Mouse (Mus musculus): ENCODE results near the gene Map4.
"Not testable (repeated sequence)": the region's sequence is repeated elsewhere in the genome, so short reads cannot be mapped to it uniquely, and the experiment has no call there.

The Map4 gene

DNA sequence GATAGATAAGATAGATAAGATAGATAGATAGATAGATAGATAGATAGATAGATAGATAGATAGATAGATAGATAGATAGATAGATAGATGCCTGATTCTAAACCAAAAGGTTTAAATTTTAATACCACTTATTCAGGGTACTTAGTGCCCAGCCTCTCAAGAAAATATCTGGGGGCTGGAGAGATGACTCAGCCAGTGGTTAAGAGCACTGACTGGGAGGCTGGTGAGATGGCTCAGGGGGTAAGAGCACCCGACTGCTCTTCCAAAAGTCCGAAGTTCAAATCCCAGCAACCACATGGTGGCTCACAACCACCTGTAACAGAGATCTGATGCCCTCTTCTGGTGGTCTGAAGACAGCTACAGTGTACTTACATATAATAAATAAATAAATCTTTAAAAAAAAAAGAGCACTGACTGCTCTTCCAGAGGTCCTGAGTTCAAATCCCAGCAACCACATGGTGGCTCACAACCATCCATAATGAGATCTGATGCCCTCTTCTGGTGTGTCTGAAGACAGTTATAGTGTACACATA lies 192.8 kb downstream of the Map4 start:
- in situ Hi-C loops (cut with MboI) = not testable (repeated sequence)

DNA sequence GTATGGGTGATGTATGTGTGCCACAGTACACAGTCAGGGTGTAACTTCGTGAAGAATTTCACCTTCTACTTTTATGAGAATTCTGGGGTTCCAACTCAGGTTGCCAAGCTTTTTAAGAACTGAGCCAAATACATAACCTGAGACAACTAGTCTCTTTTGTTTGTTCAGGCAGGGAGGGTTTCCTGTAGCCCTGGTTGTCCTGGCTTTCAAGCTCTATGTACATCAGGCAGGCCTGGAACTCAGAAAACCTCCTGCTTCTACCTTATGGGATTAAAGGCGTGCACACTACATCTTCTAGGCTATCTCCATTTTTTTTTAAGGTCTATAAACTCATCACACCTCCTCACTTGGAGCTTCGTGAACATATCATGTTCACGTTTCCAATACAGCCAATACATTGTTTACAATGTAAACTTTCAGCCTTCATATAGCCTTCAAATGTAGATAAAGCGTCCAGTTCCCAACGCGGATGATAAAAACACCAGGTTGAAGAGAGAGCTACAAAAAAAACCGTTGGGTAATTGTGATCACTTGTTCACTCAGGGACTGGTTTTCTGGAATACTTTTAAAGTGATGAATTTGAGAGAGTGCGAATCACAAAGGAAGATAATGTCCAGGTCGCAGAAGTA lies 199.8 kb downstream of the Map4 start:
- in situ Hi-C loops (cut with MboI) = no loop called here

DNA sequence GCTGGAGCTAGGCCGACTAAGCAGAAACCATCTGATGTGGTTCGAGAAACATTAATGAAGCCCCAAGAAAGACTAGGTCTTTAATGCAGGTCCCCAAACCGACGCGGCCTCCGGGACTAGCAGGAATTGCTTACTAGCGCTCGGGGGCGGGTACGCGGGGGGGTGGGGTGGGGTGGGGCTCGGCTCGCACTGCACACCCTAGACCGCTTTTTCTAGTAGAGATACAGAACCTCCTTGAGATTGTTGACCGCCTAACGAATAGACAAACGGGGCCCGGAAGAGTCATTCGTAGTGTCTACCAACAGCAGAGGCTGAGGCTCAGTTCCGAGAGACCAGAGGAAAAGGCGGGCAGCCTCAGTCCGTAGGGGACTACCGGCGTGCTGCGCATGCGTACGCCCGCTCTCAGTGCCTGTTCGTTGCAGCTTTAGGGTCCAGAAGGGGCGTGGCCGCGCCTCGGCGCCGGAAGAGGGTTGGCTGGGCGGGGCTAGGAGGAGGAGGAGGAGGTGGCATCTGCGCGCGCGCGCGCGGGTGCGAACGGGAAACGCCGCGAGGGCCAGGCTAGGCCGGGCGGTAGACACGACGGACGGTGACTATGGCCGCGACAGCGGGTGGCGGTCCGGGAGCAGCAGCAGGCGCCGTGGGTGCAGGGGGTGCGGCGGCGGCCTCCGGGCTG lies 200.4 kb downstream of the Map4 start:
- in situ Hi-C loops (cut with MboI) = no loop called here

DNA sequence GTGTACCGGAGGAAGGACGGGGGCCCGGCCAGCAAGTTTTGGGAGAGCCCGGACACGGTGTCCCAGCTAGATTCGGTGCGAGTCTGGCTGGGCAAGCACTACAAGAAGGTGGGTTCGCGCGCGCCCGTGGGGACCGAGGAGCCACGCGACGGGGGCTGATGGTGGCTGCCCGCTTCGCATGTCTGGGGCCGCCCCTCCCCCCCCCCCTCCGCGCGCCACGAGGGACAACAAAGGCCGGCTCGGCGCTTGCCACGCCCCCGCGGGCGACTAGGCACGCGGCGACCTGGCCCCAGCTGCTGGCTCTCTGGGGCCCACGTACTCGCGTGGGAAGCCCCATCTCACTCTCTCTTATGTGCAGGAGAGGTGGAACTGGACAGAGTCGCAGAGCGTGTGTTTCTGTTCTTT lies 200.9 kb downstream of the Map4 start:
- in situ Hi-C loops (cut with MboI) = no loop called here

DNA sequence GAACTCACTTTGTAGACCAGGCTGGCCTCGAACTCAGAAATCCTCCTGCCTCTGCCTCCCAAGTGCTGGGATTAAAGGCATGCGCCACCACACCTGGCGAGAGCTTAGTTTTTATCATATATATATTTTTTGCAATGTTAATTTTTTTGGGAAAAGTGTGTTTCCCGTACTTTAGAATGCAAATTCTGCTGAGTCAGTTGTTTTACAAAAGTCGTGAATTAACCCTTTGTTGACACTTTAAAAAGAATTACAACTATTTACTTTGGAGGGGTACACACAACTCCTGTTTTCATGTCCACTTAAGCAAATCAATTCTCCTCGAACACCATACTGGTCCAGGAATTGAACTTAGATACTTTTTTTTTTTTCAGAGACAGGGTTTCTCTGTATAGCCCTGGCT lies 201.7 kb downstream of the Map4 start:
- in situ Hi-C loops (cut with MboI) = no loop called here
